ENCODE assay signal across 10 mouse cellular contexts in the genomic region with DNA sequence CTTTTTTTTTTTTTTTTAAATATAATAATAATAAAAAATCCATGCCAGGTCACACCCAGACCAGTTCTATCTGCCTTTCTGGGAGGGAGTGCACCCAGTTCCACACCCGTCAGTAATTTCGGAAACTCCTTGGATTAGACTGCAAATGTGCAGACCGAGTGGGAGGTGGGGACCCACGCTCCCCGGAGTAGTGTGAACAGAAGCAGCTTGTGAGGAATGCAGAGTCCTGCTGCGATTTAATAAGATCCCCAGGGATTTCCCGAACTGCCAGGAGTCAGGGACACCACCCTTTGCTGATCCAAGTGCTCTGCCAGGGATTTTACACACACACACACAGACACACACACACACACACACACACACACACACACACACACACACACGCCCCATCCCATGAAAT. TPM values are rescaled to one million over a fixed set of nuclear protein-coding genes. Genes with fewer than 3 reads are reported as not detected.
A peak's percentile ranks its signal among the peaks of the same experiment; 100 is the strongest.
DNase-seq lines count a peak whose midpoint lies in the region; ATAC-seq and TF ChIP-seq lines count a peak whose summit lies in the region.
"Had no signal": no experiment of that assay in that cellular context is flagged by ENCODE, and none has a peak within 500 bp of the region (broad histone marks: within the 10 kb centered on the region; RNA-seq: fewer than 3 reads in every experiment).

No protein-coding gene starts in this region.

- no peak for DNase-seq in heart, adult 9 months (ENCODE audit: low spot score in 2 of 2)
- DNase-seq in right cerebral cortex, adult 18-20 months: peak; percentile 86
- DNase-seq in right cerebral cortex, postnatal 4 days: no peak
- no peak for DNase-seq in liver, postnatal 0 days
- DNase-seq in urinary bladder, postnatal 14 days (ENCODE audit: low spot score): no peak
- DNase-seq in c-Kit-positive CD71-positive TER-119-positive erythroid progenitor cells, embryonic 14.5 days (ENCODE audit: low spot score): no peak

- TF ChIP-seq EP300 in liver, postnatal 0 days (IDR thresholded peaks at IDR 0.05; ENCODE audit: low read depth): no peak

- H3K27me3 ChIP-seq in heart, embryonic 16.5 days (ENCODE audit: control insufficient read depth, insufficient read depth, low read length): peaks cover 4% of the 10 kb centered on the region
- H3K27me3 ChIP-seq in hindbrain, embryonic 15.5 days: no peaks in the 10 kb centered on the region
- peaks cover 8% of the 10 kb centered on the region; the same call in 1 of the 2 replicates for H3K27me3 ChIP-seq in liver, postnatal 0 days (ENCODE audit: insufficient read depth, low read length)

- H3K36me3 ChIP-seq in heart, embryonic 16.5 days (ENCODE audit: control insufficient read depth, insufficient read depth): no peaks in the 10 kb centered on the region
- H3K36me3 ChIP-seq in hindbrain, embryonic 15.5 days: no peaks in the 10 kb centered on the region
- no peaks in the 10 kb centered on the region for H3K36me3 ChIP-seq in liver, postnatal 0 days (replicated peaks; ENCODE audit: insufficient read depth, low read length)
- H3K36me3 ChIP-seq: liver, embryonic 12.5 days had no signal

- no peak overlapping the region for H3K4me3 ChIP-seq in heart, embryonic 16.5 days (ENCODE audit: low read length)
- H3K4me3 ChIP-seq in hindbrain, embryonic 15.5 days: no peak overlapping the region
- no peak overlapping the region for H3K4me3 ChIP-seq in liver, postnatal 0 days (ENCODE audit: low read depth, low read length)

- WGBS in heart, embryonic 16.5 days: 31% methylated on average over 8 of the region's 8 CpGs
- WGBS in hindbrain, embryonic 15.5 days: 37% methylated on average over 8 of the region's 8 CpGs
- WGBS in liver, postnatal 0 days (ENCODE audit: insufficient replicate concordance): 49% methylated on average over 8 of the region's 8 CpGs

- H3K9me3 ChIP-seq in heart, embryonic 16.5 days (replicated peaks; ENCODE audit: control insufficient read depth, low read length): no peaks in the 10 kb centered on the region
- H3K9me3 ChIP-seq in hindbrain, embryonic 15.5 days: no peaks in the 10 kb centered on the region
- no peaks in the 10 kb centered on the region for H3K9me3 ChIP-seq in liver, postnatal 0 days (ENCODE audit: low read length)
- H3K9me3 ChIP-seq: liver, embryonic 12.5 days had no signal

- H3K9ac ChIP-seq in heart, embryonic 16.5 days (ENCODE audit: low read length): no peak overlapping the region
- no peak overlapping the region for H3K9ac ChIP-seq in hindbrain, embryonic 15.5 days
- no peak overlapping the region for H3K9ac ChIP-seq in liver, postnatal 0 days (replicated peaks)

- H3K27ac ChIP-seq in heart, embryonic 16.5 days (ENCODE audit: low read length): 0 out of 2 replicates have a peak overlapping the region, but pooled peaks have one; percentile 15
- H3K27ac ChIP-seq in hindbrain, embryonic 15.5 days (replicated peaks): peak overlapping the region; percentile 80
- H3K27ac ChIP-seq in liver, postnatal 0 days (ENCODE audit: low read depth): no peak overlapping the region
- H3K27ac ChIP-seq: liver, embryonic 12.5 days had no signal

- ATAC-seq in heart, embryonic 16.5 days (replicated peaks; ENCODE audit: extremely low read depth, insufficient read depth, low FRiP score): no peak
- no peak for ATAC-seq in hindbrain, embryonic 15.5 days (ENCODE audit: low FRiP score, low read depth)
- no peak for ATAC-seq in liver, postnatal 0 days

- H3K4me2 ChIP-seq in heart, embryonic 16.5 days (ENCODE audit: low read depth, low read length): no peak overlapping the region
- H3K4me2 ChIP-seq in hindbrain, embryonic 15.5 days: peak overlapping the region; percentile 57; the same call in 1 of the 2 replicates
- H3K4me2 ChIP-seq in liver, postnatal 0 days (ENCODE audit: low read depth, low read length): no peak overlapping the region

- H3K4me1 ChIP-seq in heart, embryonic 16.5 days (ENCODE audit: control insufficient read depth, insufficient read depth, low read length): peaks cover 36% of the 10 kb centered on the region
- peaks cover 55% of the 10 kb centered on the region for H3K4me1 ChIP-seq in hindbrain, embryonic 15.5 days (replicated peaks)
- peaks cover 9% of the 10 kb centered on the region for H3K4me1 ChIP-seq in liver, postnatal 0 days (ENCODE audit: insufficient read depth)

- TF ChIP-seq CTCF in liver, postnatal 0 days (IDR thresholded peaks at IDR 0.05; ENCODE audit: low read depth): no peak

RNA-seq across cellular contexts. Expression of a gene that starts 16.5 kb away (rescaled TPM):
- polyA plus RNA-seq in heart, embryonic 16.5 days (2015; fragmentation: Nextera tagmentation; extraction: Ambion mirVana): 0.07 TPM in 2 replicates
- 21.8 and 22.0 TPM in 2 replicates for polyA plus RNA-seq in hindbrain, embryonic 15.5 days (2015; fragmentation: Nextera tagmentation; extraction: Ambion mirVana)
- polyA plus RNA-seq in liver, postnatal 0 days (2015; fragmentation: Nextera tagmentation; extraction: Ambion mirVana): not detected in 2 replicates
- polyA plus RNA-seq: erythroblast, embryonic 14.5 days; liver, embryonic 12.5 days had no signal

RNA-seq across cellular contexts. Expression of a gene that starts 26.9 kb away (rescaled TPM):
- polyA plus RNA-seq in heart, embryonic 16.5 days (2015; fragmentation: Nextera tagmentation; extraction: Ambion mirVana): 25.1 and 25.9 TPM in 2 replicates
- polyA plus RNA-seq in hindbrain, embryonic 15.5 days (2015; fragmentation: Nextera tagmentation; extraction: Ambion mirVana): 45.1 and 46.1 TPM in 2 replicates
- 4.4 and 4.7 TPM in 2 replicates for polyA plus RNA-seq in liver, postnatal 0 days (2015; fragmentation: Nextera tagmentation; extraction: Ambion mirVana)

RNA-seq across cellular contexts. Expression of a gene that starts 47.4 kb away (rescaled TPM):
- polyA plus RNA-seq in heart, embryonic 16.5 days (2015; fragmentation: Nextera tagmentation; extraction: Ambion mirVana): 0.11 TPM in 1 of 2 replicates, not detected in the other
- polyA plus RNA-seq in hindbrain, embryonic 15.5 days (2015; fragmentation: Nextera tagmentation; extraction: Ambion mirVana): 10.3 and 11.1 TPM in 2 replicates
- polyA plus RNA-seq in liver, postnatal 0 days (2015; fragmentation: Nextera tagmentation; extraction: Ambion mirVana): not detected in 2 replicates
- polyA plus RNA-seq: erythroblast, embryonic 14.5 days; liver, embryonic 12.5 days had no signal

Comparison
In these comparisons a context has a peak if more than half of its experiments do, and no peak if none do; other contexts are left out.
1. RNA of a gene that starts 16.5 kb away (polyA plus RNA-seq): 21.8 to 22.0 TPM in hindbrain, embryonic 15.5 days; 0.07 TPM in heart, embryonic 16.5 days and not detected in liver, postnatal 0 days; every median in the first group is over 10 times any median in the second.
2. RNA of a gene that starts 47.4 kb away (polyA plus RNA-seq): 10.3 to 11.1 TPM in hindbrain, embryonic 15.5 days; 0.11 TPM in heart, embryonic 16.5 days and not detected in liver, postnatal 0 days; every median in the first group is over 10 times any median in the second.